Mouse (Mus musculus) lung, embryonic 14.5 days (tissue): ENCODE data around the gene Tlcd1. TPM values are rescaled to one million over a fixed set of nuclear protein-coding genes. Genes with fewer than 3 reads are reported as not detected.

Source experiments
- ATAC-seq: fragments of 200-750 bp; cut with Nextera tagmentation; 2 replicates; pipeline ENCODE4 v1.8.0; 2017; ENCODE audit warnings: mild to moderate bottlenecking, moderate TSS enrichment, moderate library complexity; ENCODE audit not compliant: insufficient read depth
- DNase-seq: peaks from one replicate; pipeline ENCODE4 v3.0.0-alpha.2; 2015
- H3K27ac ChIP-seq: fragments of 300-500 bp; sonication (generic); 2 replicates; pipeline ENCODE4 v1.5.1; 2014; ENCODE audit warnings: low read depth, mild to moderate bottlenecking, moderate library complexity
- H3K27me3 ChIP-seq: fragments of 300-500 bp; sonication (generic); 2 replicates; pipeline ENCODE4 v1.6.1; 2014; ENCODE audit warnings: low read length, control low read depth; ENCODE audit not compliant: insufficient read depth
- H3K36me3 ChIP-seq: fragments of 300-500 bp; sonication (generic); 2 replicates; pipeline ENCODE4 v1.6.1; 2014; ENCODE audit warnings: control low read depth; ENCODE audit not compliant: insufficient read depth
- H3K4me1 ChIP-seq: fragments of 300-500 bp; sonication (generic); 2 replicates; pipeline ENCODE4 v1.6.1; 2014; ENCODE audit warnings: antibody characterized with exemption, control low read depth; ENCODE audit not compliant: insufficient read depth
- H3K4me2 ChIP-seq: fragments of 300-500 bp; sonication (generic); 2 replicates; pipeline ENCODE4 v1.6.1; 2014; ENCODE audit warnings: mild to moderate bottlenecking
- H3K4me3 ChIP-seq: fragments of 300-500 bp; sonication (generic); 2 replicates; pipeline ENCODE4 v1.5.1; 2014; ENCODE audit warnings: low read depth, low read length
- H3K9ac ChIP-seq: fragments of 300-500 bp; sonication (generic); 2 replicates; pipeline ENCODE4 v1.6.1; 2014
- H3K9me3 ChIP-seq: fragments of 300-500 bp; sonication (generic); 2 replicates; pipeline ENCODE4 v1.6.1; 2016; ENCODE audit warnings: low read depth, low read length, control low read depth
- CTCF ChIP-seq: IDR thresholded peaks from 2 replicates; pipeline ENCODE4 v1.5.1; 2016; ENCODE audit warnings: antibody characterized with exemption, low read depth
- WGBS: fragments of 180-500 bp; shearing (Covaris S2); extraction: QIAGEN DNeasy Blood & Tissue Kit; methylation state at CpG from one replicate; pipeline ENCODE4 v1.1.7; 2014; 5-methylcytosine and 5-hydroxymethylcytosine counted together
- microRNA-seq: library from miRNA; unstranded; fragments of <30 nt; microRNA quantifications from one replicate; pipeline ENCODE4, GENCODE M21; 2016; ENCODE audit warnings: borderline number of aligned reads
- polyA plus RNA-seq: library from polyadenylated mRNA; unstranded; fragments of >200 nt; fragmentation: Nextera tagmentation; extraction: Ambion mirVana; gene quantifications from 2 replicates; pipeline ENCODE4 v1.2.1, GENCODE M21; 2014

Tlcd1 gene
- polyA plus RNA-seq, 1 experiment from 2014 or later = 21.6 TPM

DNA sequence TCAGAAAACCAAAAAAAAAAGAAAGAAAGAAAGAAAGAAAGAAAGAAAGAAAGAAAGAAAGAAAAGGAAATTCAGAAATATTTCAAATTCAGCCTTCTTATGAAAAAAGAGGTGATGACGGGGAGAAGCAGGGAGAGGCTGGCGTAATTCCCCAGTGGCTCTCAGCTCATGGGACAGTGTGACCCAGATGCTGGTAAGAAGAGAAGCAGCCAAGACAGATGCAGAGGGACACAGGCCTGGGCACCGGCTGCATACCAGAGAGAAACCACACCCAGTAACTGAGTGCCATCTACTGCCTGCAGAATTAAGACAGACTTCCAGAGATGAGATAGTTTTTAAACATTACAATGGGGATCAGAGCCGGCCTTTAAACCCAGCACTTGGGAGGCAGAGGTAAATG lies 47.1 kb downstream of the Tlcd1 start:
- Histone ChIP-seq H3K27me3 (no peaks in the 10 kb centered on the region), H3K4me3 (no peak overlapping the region), H3K36me3 (peaks cover 95% of the 10 kb centered on the region), H3K9me3 (no peaks in the 10 kb centered on the region), H3K9ac (no peak overlapping the region), H3K27ac (no peak overlapping the region), H3K4me1 (no peaks in the 10 kb centered on the region), H3K4me2 (no peak overlapping the region)
- no peak for ATAC-seq
- no peak for DNase-seq
- 95% methylated on average over 4 of the region's 4 CpGs for WGBS
- TF ChIP-seq CTCF = no peak

Small RNAs within 50 kb of the gene (microRNA-seq; reads per million reads assigned to microRNA genes)
- 1.4 reads per million for gene Mir7653

Other genes starting within 250 kb of the Tlcd1 start
- gene Sez6, start 245.9 kb upstream of the Tlcd1 start, polyA plus RNA-seq = 0.05 and 0.22 TPM in 2 replicates
- 15.9 and 20.6 TPM in 2 replicates for gene Phf12, start 194.0 kb upstream of the Tlcd1 start, polyA plus RNA-seq
- gene Dhrs13, start 144.4 kb upstream of the Tlcd1 start, polyA plus RNA-seq = 17.7 and 22.7 TPM in 2 replicates
- gene Flot2, start 138.8 kb upstream of the Tlcd1 start, polyA plus RNA-seq = 51.4 and 57.4 TPM in 2 replicates
- gene Eral1, start 96.3 kb upstream of the Tlcd1 start, polyA plus RNA-seq = 37.5 and 38.5 TPM in 2 replicates
- 17.8 and 17.9 TPM in 2 replicates for gene Fam222b, start 82.1 kb upstream of the Tlcd1 start, polyA plus RNA-seq
- 73.8 and 75.6 TPM in 2 replicates for gene Traf4, start 11.1 kb upstream of the Tlcd1 start, polyA plus RNA-seq
- gene Nek8, start within 50 bp of the Tlcd1 start, polyA plus RNA-seq = 15.3 and 17.2 TPM in 2 replicates
- gene Rpl23a, start 6.9 kb downstream of the Tlcd1 start, polyA plus RNA-seq = 1,638 and 1,710 TPM in 2 replicates
- gene Rab34, start 11.7 kb downstream of the Tlcd1 start, polyA plus RNA-seq = 140 TPM in 2 replicates
- 2.8 TPM in 2 replicates for gene Proca1, start 16.7 kb downstream of the Tlcd1 start, polyA plus RNA-seq
- 72.6 and 76.7 TPM in 2 replicates for gene Sdf2, start 69.0 kb downstream of the Tlcd1 start, polyA plus RNA-seq
- 25.8 and 27.9 TPM in 2 replicates for gene Supt6, start 69.3 kb downstream of the Tlcd1 start, polyA plus RNA-seq
- 71.2 and 76.8 TPM in 2 replicates for gene 2610507B11Rik, start 85.0 kb downstream of the Tlcd1 start, polyA plus RNA-seq
- 0.45 and 0.66 TPM in 2 replicates for gene BC030499, start 114.1 kb downstream of the Tlcd1 start, polyA plus RNA-seq
- 54.2 and 59.8 TPM in 2 replicates for gene Spag5, start 124.8 kb downstream of the Tlcd1 start, polyA plus RNA-seq
- 4.4 and 5.0 TPM in 2 replicates for gene Aldoc, start 146.3 kb downstream of the Tlcd1 start, polyA plus RNA-seq
- gene Pigs, start 151.7 kb downstream of the Tlcd1 start, polyA plus RNA-seq = 69.9 and 76.0 TPM in 2 replicates
- gene Unc119, start 166.8 kb downstream of the Tlcd1 start, polyA plus RNA-seq = 36.8 and 43.1 TPM in 2 replicates
- gene Foxn1, start 209.8 kb downstream of the Tlcd1 start, polyA plus RNA-seq = not detected in 2 replicates
- not detected in 2 replicates for gene Slc13a2, start 245.5 kb downstream of the Tlcd1 start, polyA plus RNA-seq